Mouse (Mus musculus): ENCODE data around the gene Cdc42se1. TPM values are rescaled to one million over a fixed set of nuclear protein-coding genes. Genes with fewer than 3 reads are reported as not detected.
"Not testable (repeated sequence)": the region's sequence is repeated elsewhere in the genome, so short reads cannot be mapped to it uniquely, and the experiment has no call there.

Cdc42se1 gene
- polyA plus RNA-seq, 1 experiment from 2014 or later, result 49.7 TPM

DNA sequence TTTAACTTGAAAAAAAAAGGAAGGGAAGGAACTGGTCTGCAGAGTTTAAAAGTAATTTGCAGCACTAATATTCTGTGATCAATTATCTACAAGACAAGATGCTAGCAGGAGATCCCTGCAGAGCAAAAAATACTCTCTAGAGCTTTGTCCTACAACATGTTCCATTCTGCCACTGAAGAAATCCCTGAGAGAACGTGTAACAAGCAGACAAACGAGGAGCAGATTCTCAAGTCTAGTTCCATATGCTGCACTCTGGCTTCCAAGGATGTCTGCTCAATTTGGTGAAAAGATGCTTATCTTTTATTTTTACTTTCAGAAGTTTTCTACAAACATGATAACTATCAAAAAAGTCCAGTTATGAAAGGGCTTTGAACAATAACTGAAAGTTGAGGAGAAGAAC, 28.0 kb upstream of the Cdc42se1 start:
- 75% methylated on average over 2 of the region's 2 CpGs for WGBS
- H3K4me1 ChIP-seq (replicated peaks), result no peaks in the 10 kb centered on the region
- ATAC-seq (replicated peaks; ENCODE audit: insufficient number of reproducible peaks, insufficient read depth, low FRiP score, low read depth), result no peak
- no peak overlapping the region for H3K9ac ChIP-seq
- H3K27me3 ChIP-seq, result no peaks in the 10 kb centered on the region
- H3K4me2 ChIP-seq, result no peak overlapping the region
- H3K36me3 ChIP-seq, result peaks cover 79% of the 10 kb centered on the region
- H3K27ac ChIP-seq, result no peak overlapping the region
- no peak overlapping the region for H3K4me3 ChIP-seq
- H3K9me3 ChIP-seq (replicated peaks), result no peaks in the 10 kb centered on the region

DNA sequence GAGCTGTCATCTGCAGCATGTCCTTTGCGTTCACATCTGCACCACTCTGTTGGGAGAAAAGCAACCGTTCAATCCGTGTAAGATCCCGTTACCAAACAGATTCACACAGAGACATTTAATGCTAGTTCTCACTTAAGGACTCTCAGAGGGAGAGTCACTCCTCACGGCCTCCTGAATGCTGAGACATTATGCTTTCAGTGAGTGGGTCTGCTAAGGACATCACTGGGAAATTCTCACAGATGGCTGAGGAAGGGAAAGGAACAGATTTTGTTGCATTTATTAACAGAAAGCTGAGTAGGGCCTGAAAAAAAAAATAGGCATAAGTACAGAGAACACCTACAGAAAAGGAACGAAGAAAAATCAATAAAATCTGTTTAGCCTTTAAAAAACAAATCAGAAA, 24.7 kb upstream of the Cdc42se1 start:
- no peaks in the 10 kb centered on the region for H3K9me3 ChIP-seq (replicated peaks)
- no peak for ATAC-seq (replicated peaks; ENCODE audit: insufficient number of reproducible peaks, insufficient read depth, low FRiP score, low read depth)
- WGBS, result 86% methylated on average over 6 of the region's 6 CpGs
- H3K9ac ChIP-seq, result no peak overlapping the region
- no peak overlapping the region for H3K4me2 ChIP-seq
- H3K27me3 ChIP-seq, result no peaks in the 10 kb centered on the region
- no peak overlapping the region for H3K27ac ChIP-seq
- no peak overlapping the region for H3K4me3 ChIP-seq
- H3K36me3 ChIP-seq, result peaks cover 67% of the 10 kb centered on the region
- H3K4me1 ChIP-seq (replicated peaks), result no peaks in the 10 kb centered on the region

DNA sequence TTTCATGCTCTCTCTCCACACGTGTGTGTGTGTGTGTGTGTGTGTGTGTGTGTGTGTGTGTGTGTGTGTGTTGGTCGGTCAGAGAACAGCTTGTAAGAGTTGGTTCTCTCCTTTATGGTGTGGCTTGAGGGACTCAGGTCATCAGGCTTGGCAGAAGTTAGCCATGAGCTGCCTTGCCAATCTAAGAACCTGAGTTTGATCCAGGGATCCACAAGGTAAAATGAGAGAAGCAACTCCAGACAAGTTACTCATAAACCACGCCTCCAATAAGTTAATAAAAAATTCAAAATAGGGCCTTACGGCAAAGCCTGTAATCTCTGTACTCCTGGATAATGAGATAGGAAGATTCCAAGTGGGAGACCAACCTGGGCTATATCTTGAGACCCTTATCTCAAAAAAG, 20.2 kb upstream of the Cdc42se1 start:
- H3K27ac ChIP-seq, result no peak overlapping the region
- 86% methylated on average over 4 of the region's 4 CpGs for WGBS
- peaks cover 37% of the 10 kb centered on the region for H3K36me3 ChIP-seq
- no peak for ATAC-seq (replicated peaks; ENCODE audit: insufficient number of reproducible peaks, insufficient read depth, low FRiP score, low read depth)
- H3K4me2 ChIP-seq, result no peak overlapping the region
- no peaks in the 10 kb centered on the region for H3K4me1 ChIP-seq (replicated peaks)
- H3K27me3 ChIP-seq, result no peaks in the 10 kb centered on the region
- H3K9ac ChIP-seq, result no peak overlapping the region
- H3K9me3 ChIP-seq (replicated peaks), result no peaks in the 10 kb centered on the region
- no peak overlapping the region for H3K4me3 ChIP-seq

DNA sequence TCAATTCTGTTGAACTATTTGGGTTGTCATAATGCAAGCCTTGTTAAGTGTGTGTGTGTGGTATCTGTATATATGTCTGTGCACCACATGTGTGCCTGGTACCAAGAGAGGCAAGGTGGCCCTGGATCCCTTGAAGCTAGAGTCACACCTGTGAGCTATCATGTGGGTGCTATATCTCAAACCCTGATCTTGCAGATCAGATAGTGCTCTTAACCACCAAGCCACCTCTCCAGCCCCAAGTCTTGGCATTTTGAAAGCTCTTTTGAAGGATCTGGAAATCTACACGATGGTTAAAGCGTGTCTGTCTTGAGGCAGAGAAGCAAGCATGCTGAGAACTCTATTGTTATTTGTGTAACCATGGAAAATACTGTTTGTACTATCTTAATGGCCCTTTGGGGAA, 17.9 kb upstream of the Cdc42se1 start:
- H3K4me2 ChIP-seq, result no peak overlapping the region
- H3K27ac ChIP-seq, result no peak overlapping the region
- H3K36me3 ChIP-seq, result peaks cover 35% of the 10 kb centered on the region
- H3K27me3 ChIP-seq, result no peaks in the 10 kb centered on the region
- no peak overlapping the region for H3K9ac ChIP-seq
- no peaks in the 10 kb centered on the region for H3K4me1 ChIP-seq (replicated peaks)
- no peak overlapping the region for H3K4me3 ChIP-seq
- ATAC-seq (replicated peaks; ENCODE audit: insufficient number of reproducible peaks, insufficient read depth, low FRiP score, low read depth), result no peak
- WGBS, result 88% methylated on average over 2 of the region's 2 CpGs
- no peaks in the 10 kb centered on the region for H3K9me3 ChIP-seq (replicated peaks)

DNA sequence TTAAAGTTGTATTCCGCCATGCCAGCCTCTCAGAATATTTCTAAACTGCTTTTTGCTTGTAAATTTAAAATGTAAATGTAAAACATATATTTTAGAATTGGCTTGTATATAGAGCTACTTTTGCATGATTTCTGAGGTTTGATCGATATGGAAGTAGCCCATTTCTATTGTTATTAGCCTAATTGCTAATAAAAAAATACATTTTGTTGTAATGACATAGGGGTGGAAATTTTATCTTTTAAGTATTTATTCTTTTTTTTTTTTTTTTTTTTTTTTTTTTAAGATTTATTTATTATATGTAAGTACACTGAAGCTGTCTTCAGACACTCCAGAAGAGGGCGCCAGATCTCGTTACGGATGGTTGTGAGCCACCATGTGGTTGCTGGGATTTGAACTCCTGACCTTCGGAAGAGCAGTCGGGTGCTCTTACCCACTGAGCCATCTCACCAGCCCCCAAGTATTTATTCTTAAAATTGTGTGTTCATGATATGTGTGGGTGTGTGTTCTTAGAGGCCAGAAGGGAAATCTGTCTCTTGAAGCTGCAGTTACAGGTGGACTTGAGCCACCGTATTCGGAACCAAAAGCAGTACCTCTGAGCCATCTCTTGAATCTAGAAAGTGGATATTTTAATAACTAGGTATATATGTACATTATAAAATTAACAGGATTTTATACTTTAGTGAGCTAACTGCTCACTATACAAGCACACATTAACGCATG, 15.5 kb upstream of the Cdc42se1 start:
- H3K36me3 ChIP-seq, result peaks cover 20% of the 10 kb centered on the region
- 87% methylated on average over 9 of the region's 10 CpGs for WGBS
- not testable (repeated sequence) for H3K27me3 ChIP-seq; H3K4me3 ChIP-seq; ATAC-seq (replicated peaks; ENCODE audit: insufficient number of reproducible peaks, insufficient read depth, low FRiP score, low read depth); H3K4me1 ChIP-seq (replicated peaks); H3K9ac ChIP-seq; H3K27ac ChIP-seq; H3K9me3 ChIP-seq (replicated peaks); H3K4me2 ChIP-seq

DNA sequence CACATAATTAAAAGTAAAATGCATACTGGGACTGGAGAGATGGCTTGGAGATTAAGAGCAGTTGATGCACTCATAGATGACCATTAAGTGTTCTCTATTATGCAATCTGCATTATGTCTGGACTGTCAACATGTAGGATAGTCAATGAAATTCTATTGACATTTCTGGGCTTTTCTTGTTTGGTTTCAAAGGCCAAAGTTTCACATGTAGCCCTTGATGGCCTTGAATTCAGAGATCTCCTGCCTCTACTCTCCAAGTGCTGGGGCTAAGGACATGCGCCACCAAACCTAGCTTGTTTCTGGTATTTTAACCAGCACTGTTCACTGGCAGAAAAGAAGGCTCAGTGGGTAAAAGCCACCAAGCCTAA, 14.9 kb upstream of the Cdc42se1 start:
- 100% methylated on average over 1 of the region's 1 CpGs for WGBS
- H3K4me3 ChIP-seq, result no peak overlapping the region
- H3K36me3 ChIP-seq, result peaks cover 20% of the 10 kb centered on the region

DNA sequence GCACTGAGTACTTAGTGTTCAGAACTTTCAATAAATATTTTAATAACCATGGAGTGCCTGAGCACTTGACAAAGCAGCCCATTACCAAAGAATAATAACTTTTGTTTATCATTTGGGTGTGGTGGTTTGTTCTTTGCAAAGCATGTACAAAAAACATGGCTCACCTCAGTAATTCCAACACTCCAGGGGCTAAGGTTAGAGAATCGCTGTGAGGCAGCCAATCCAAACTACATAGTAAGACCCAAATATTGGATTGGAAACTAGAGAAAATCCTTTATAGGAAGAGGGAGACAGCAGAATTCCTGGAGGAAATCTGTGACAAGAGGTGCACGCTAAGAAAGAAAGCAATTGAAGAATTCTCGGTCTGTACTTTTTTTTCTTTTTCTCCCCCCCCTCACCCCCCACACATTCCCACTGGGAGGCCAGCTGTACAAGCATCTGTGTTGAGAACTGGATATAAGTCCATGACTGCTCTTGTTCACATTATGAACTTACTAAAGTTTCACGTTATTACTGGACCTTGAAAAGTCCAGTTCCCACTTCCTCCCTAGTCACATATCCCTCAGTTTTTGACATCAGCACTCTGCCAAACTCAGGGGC, 11.8 kb upstream of the Cdc42se1 start:
- H3K9ac ChIP-seq, result peak overlapping the region; percentile 87
- peaks cover 14% of the 10 kb centered on the region for H3K4me1 ChIP-seq (replicated peaks)
- ATAC-seq (replicated peaks; ENCODE audit: insufficient number of reproducible peaks, insufficient read depth, low FRiP score, low read depth), result no peak; the same call in none of the 2 replicates
- peak overlapping the region; percentile 99 for H3K27ac ChIP-seq
- H3K27me3 ChIP-seq, result no peaks in the 10 kb centered on the region
- H3K4me3 ChIP-seq, result peak overlapping the region; percentile 72
- peaks cover 29% of the 10 kb centered on the region for H3K36me3 ChIP-seq
- WGBS, result 13% methylated on average over 4 of the region's 4 CpGs
- H3K4me2 ChIP-seq, result peak overlapping the region; percentile 65
- no peaks in the 10 kb centered on the region for H3K9me3 ChIP-seq (replicated peaks)

More for the DNA sequence above, 14.9 kb upstream of the Cdc42se1 start:
- Histone ChIP-seq H3K27me3 (no peaks in the 10 kb centered on the region), H3K27ac (no peak overlapping the region), H3K9me3 (replicated peaks) (no peaks in the 10 kb centered on the region), H3K4me2 (no peak overlapping the region), H3K9ac (no peak overlapping the region), H3K4me1 (replicated peaks) (peaks cover 14% of the 10 kb centered on the region)
- no peak for ATAC-seq (replicated peaks; ENCODE audit: insufficient number of reproducible peaks, insufficient read depth, low FRiP score, low read depth)

DNA sequence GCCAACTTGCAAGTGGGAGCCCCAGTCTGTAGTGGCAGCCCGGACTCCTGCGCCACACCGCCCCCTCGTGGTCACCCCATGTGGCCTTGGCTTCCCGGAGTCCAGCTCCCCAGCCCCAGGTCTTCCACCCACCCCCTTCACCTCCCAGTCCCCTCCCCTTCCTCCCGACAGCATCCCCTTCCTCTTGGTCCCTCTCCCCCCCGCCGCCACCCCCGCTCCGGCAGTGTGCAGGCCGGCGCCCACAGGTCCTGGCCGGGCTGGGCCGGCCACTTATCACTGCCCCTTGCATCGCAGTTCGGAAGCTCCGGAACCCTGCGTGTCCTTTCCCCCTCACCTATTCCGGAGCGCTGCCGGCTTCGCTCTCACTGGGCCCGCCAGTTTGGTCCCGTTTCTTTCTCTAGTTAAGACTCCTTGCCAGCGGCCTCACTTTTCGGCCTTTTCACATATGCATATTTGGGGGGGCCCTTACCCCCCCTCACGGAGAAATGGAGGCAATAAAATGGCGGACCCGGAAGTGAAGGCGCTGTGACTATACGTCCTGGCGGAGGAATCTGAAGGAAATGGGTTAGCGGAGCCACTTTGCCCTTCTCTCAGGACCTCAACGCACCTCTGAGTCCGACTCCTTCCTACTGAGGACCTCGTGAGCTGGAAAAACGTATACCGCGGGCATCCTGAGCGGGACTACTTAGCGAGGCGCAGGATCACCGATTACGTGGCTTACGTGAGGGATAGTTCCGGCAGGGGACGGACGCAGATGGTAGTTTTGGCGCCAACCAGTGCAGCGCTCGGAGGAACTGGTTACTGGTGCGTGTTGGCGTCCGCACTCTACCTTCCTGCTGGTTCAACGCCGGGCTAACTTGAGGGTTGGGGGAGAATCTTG, 11.0 kb upstream of the Cdc42se1 start, which contains the start of gene Gabpb2:
TSS of gene Gabpb2 (minus strand) at position 662 of the 880 bp plus-strand sequence.
- Histone ChIP-seq H3K9me3 (replicated peaks) (no peaks in the 10 kb centered on the region), H3K27me3 (no peaks in the 10 kb centered on the region), H3K36me3 (peaks cover 27% of the 10 kb centered on the region; the same call in 1 of the 2 replicates), H3K4me1 (replicated peaks) (peaks cover 16% of the 10 kb centered on the region), H3K9ac (peak within 1 kb of the TSS; percentile 87), H3K27ac (peak within 1 kb of the TSS; percentile 99), H3K4me2 (peak within 1 kb of the TSS; percentile 65), H3K4me3 (peak within 1 kb of the TSS; percentile 72)
- peak; percentile 91 for ATAC-seq (replicated peaks; ENCODE audit: insufficient number of reproducible peaks, insufficient read depth, low FRiP score, low read depth)
- WGBS, result 0% methylated on average over 56 of the region's 56 CpGs

DNA sequence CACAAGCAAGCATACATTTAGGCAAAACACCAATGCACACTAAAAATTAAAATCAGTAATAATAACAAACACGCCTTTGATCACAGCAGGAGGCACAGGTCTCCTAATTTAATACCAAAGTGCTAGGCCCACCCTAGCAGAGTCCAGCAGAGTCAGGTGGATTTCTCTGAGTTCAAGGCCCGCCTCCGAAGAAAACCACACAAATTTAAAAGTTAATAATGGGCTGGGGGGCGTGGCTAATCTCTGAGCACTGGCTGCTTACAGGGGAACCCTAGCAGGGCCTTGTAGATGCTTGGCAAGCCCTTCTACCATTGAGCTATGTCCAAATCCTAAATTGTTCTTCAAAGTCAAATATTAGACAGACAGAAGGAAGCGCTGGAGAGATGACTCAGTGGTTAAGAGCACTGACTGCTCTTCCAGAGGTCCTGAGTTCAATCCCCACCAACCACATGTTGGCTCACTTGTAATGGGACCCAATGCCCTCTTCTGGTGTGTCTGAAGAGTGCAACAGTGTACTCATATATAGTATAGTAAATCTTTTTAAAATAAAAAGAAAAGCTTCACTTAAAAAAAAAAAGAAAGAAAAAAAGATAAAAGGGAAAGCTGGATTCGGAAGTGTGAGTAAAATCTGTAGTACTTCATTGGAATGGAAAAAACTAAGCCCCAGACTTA, 9.9 kb upstream of the Cdc42se1 start:
- WGBS, result 81% methylated on average over 6 of the region's 6 CpGs
- Histone ChIP-seq H3K27ac (peak overlapping the region; percentile 99), H3K27me3 (no peaks in the 10 kb centered on the region), H3K4me1 (replicated peaks) (peaks cover 16% of the 10 kb centered on the region), H3K9me3 (replicated peaks) (no peaks in the 10 kb centered on the region), H3K4me3 (peak overlapping the region; percentile 72), H3K4me2 (peak overlapping the region; percentile 65), H3K9ac (no peak overlapping the region), H3K36me3 (peaks cover 27% of the 10 kb centered on the region; the same call in 1 of the 2 replicates)
- no peak for ATAC-seq (replicated peaks; ENCODE audit: insufficient number of reproducible peaks, insufficient read depth, low FRiP score, low read depth)

DNA sequence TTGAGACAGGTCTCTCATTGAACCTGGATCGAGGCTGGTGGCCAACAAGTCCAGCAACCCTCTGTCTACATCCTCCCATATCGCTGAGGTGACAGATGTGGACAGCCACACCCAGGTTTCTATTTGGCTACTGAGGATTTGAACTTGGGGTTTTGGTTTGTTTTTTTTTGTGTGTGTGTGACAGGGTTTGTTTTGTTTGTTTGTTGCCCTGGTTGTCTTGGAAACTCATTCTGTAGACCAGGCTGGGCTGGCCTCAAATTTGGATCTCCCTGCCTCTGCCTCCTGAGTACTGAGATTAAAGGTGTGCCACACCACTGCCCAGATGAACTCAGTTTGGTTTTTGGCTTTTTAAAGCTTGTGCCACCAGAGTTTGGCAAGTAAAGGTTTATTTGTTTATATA, 5.5 kb upstream of the Cdc42se1 start:
- Histone ChIP-seq H3K4me3 (no peak overlapping the region), H3K9ac (no peak overlapping the region), H3K27ac (0 out of 2 replicates have a peak overlapping the region, but pooled peaks have one; percentile 23), H3K4me1 (replicated peaks) (peaks cover 23% of the 10 kb centered on the region), H3K9me3 (replicated peaks) (no peaks in the 10 kb centered on the region), H3K4me2 (no peak overlapping the region), H3K27me3 (no peaks in the 10 kb centered on the region), H3K36me3 (peaks cover 11% of the 10 kb centered on the region; the same call in 1 of the 2 replicates)
- no peak for ATAC-seq (replicated peaks; ENCODE audit: insufficient number of reproducible peaks, insufficient read depth, low FRiP score, low read depth)
- WGBS, result 94% methylated on average over 2 of the region's 2 CpGs

DNA sequence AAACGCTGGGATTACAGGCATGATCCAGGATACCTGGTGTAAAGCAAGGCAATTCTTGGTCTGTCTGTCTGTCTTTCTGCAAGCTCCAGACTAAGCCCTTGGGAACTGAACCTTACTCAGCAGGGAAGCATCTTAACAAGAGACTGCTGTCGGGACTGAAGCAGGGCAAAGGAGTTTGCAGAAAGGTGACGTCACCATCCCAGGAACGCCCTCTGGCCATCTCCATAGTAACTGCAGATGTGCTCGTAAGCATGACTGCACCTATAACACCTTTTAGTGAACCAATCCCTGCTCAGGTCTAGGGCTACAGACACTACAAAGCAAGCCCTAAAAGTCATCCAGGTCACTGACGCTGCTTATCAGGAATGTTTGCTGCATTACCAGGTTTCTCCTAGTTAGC, 4.2 kb upstream of the Cdc42se1 start:
- WGBS, result 27% methylated on average over 6 of the region's 6 CpGs
- Histone ChIP-seq H3K9ac (no peak overlapping the region), H3K4me2 (no peak overlapping the region), H3K4me1 (replicated peaks) (peaks cover 21% of the 10 kb centered on the region), H3K27ac (no peak overlapping the region), H3K4me3 (no peak overlapping the region), H3K27me3 (no peaks in the 10 kb centered on the region), H3K9me3 (replicated peaks) (no peaks in the 10 kb centered on the region), H3K36me3 (peaks cover 11% of the 10 kb centered on the region; the same call in 1 of the 2 replicates)
- ATAC-seq (replicated peaks; ENCODE audit: insufficient number of reproducible peaks, insufficient read depth, low FRiP score, low read depth), result no peak
